Mouse (Mus musculus): ENCODE measurements around the gene Neo1.

- no peak for TF ChIP-seq CTCF (IDR thresholded peaks at IDR 0.05; ENCODE audit: low read depth)
- TF ChIP-seq EP300 (IDR thresholded peaks at IDR 0.05; ENCODE audit: low read depth) = no peak
These were observed 206.6 kb downstream of the Neo1 start for GRCm38 (mm10) chr9:58829627-58830026.

Data from liver, embryonic 14.5 days (tissue).